Mouse (Mus musculus) liver, postnatal 0 days (tissue): ENCODE results near the gene Usp47.

Source experiments
- CTCF ChIP-seq: sonication (generic); IDR thresholded peaks from 2 replicates; pipeline ENCODE4 v1.5.1; 2016; ENCODE audit warnings: antibody characterized with exemption, low read depth
- EP300 ChIP-seq: IDR thresholded peaks from 2 replicates; pipeline ENCODE4 v1.6.1; 2016; ENCODE audit warnings: antibody characterized with exemption, low read depth, mild to moderate bottlenecking

GRCm38 (mm10) chr7:112024446-112024730 is 1.1 kb downstream of the Usp47 start:
- TF ChIP-seq EP300 (no peak), CTCF (no peak)
